In the genomic region with DNA sequence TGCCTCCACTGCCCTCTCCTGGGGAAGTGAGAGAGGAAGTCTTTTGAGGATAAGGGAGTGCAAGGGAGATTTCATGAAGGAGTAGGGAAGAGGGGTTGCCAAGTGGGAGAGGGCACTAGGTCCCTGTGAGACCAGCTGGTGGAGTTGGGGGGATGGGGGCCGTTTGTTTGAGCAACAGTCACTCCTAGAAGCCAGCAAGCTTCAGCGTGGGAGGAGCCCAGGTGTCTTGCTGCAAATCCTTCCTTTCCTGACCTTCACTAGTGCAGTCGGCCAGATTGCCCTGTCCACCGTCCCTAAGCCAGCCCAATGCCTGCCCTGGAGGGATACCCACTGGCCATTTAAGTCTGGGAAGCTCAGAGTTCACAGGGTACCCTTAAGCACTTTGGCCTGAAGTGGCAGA, we compare ENCODE assay signal across 10 mouse cellular contexts. TPM values are rescaled to one million over a fixed set of nuclear protein-coding genes. Genes with fewer than 3 reads are reported as not detected.
DNase-seq lines count a peak whose midpoint lies in the region; ATAC-seq and TF ChIP-seq lines count a peak whose summit lies in the region.
"Had no signal": no experiment of that assay in that cellular context is flagged by ENCODE, and none has a peak within 500 bp of the region (broad histone marks: within the 10 kb centered on the region; RNA-seq: fewer than 3 reads in every experiment).

No protein-coding gene starts in this region.

- no peaks in the 10 kb centered on the region for H3K9me3 ChIP-seq in lung, embryonic 16.5 days (ENCODE audit: control insufficient read depth, low read length)
- H3K9me3 ChIP-seq in embryonic facial prominence, embryonic 10.5 days = no peaks in the 10 kb centered on the region
- no peaks in the 10 kb centered on the region for H3K9me3 ChIP-seq in limb, embryonic 15.5 days
- no peaks in the 10 kb centered on the region for H3K9me3 ChIP-seq in forebrain, postnatal 0 days (ENCODE audit: low read length)

- 0 out of 2 replicates have a peak overlapping the region, but pooled peaks have one; percentile 5 for H3K9ac ChIP-seq in lung, embryonic 16.5 days (ENCODE audit: low read length)
- no peak overlapping the region for H3K9ac ChIP-seq in limb, embryonic 15.5 days
- no peak overlapping the region for H3K9ac ChIP-seq in forebrain, postnatal 0 days

- no peak for ATAC-seq in lung, embryonic 16.5 days (ENCODE audit: low read depth)
- ATAC-seq in limb, embryonic 15.5 days (ENCODE audit: insufficient number of reproducible peaks, low FRiP score, low TSS enrichment, low read depth) = no peak
- ATAC-seq in erythroblast, adult 5-6 weeks (replicated peaks; ENCODE audit: low FRiP score, poor library complexity, severe bottlenecking) = no peak
- no peak for ATAC-seq in forebrain, postnatal 0 days

- TF ChIP-seq CTCF in lung, adult 2 months (IDR thresholded peaks at IDR 0.05; ENCODE audit: insufficient read depth, low read length) = no peak
- no peak for TF ChIP-seq CTCF in forebrain, postnatal 0 days (IDR thresholded peaks at IDR 0.05; ENCODE audit: low read depth)

- no peaks in the 10 kb centered on the region for H3K36me3 ChIP-seq in lung, embryonic 16.5 days (ENCODE audit: control insufficient read depth, insufficient read depth, low read length)
- no peaks in the 10 kb centered on the region for H3K36me3 ChIP-seq in embryonic facial prominence, embryonic 10.5 days (replicated peaks)
- no peaks in the 10 kb centered on the region for H3K36me3 ChIP-seq in limb, embryonic 15.5 days
- H3K36me3 ChIP-seq in forebrain, postnatal 0 days (ENCODE audit: insufficient read depth) = no peaks in the 10 kb centered on the region

- H3K27ac ChIP-seq in lung, embryonic 16.5 days (ENCODE audit: low read length) = no peak overlapping the region
- peak overlapping the region; percentile 93 for H3K27ac ChIP-seq in embryonic facial prominence, embryonic 10.5 days (replicated peaks)
- peak overlapping the region; percentile 92 for H3K27ac ChIP-seq in limb, embryonic 15.5 days
- H3K27ac ChIP-seq in forebrain, postnatal 0 days (ENCODE audit: low read depth, low read length) = no peak overlapping the region

- no peak overlapping the region for H3K4me3 ChIP-seq in lung, embryonic 16.5 days (ENCODE audit: low read length)
- no peak overlapping the region for H3K4me3 ChIP-seq in lung, adult 2 months (replicated peaks; ENCODE audit: extremely low read depth, low read depth, low read length)
- no peak overlapping the region for H3K4me3 ChIP-seq in embryonic facial prominence, embryonic 10.5 days
- no peak overlapping the region for H3K4me3 ChIP-seq in limb, embryonic 15.5 days
- no peak overlapping the region for H3K4me3 ChIP-seq in forebrain, postnatal 0 days (ENCODE audit: low read depth, low read length)

- no peaks in the 10 kb centered on the region for H3K27me3 ChIP-seq in lung, embryonic 16.5 days (ENCODE audit: control insufficient read depth, insufficient read depth, low read depth, low read length)
- H3K27me3 ChIP-seq in embryonic facial prominence, embryonic 10.5 days (replicated peaks; ENCODE audit: low read depth, poor library complexity, severe bottlenecking) = no peaks in the 10 kb centered on the region
- H3K27me3 ChIP-seq in limb, embryonic 15.5 days = no peaks in the 10 kb centered on the region
- H3K27me3 ChIP-seq in forebrain, postnatal 0 days (ENCODE audit: insufficient read depth, low read length) = no peaks in the 10 kb centered on the region

- WGBS in lung, embryonic 16.5 days = 49% methylated on average over 4 of the region's 4 CpGs
- WGBS in lung, adult 2 months = 48% methylated on average over 4 of the region's 4 CpGs
- 57% methylated on average over 4 of the region's 4 CpGs for WGBS in embryonic facial prominence, embryonic 10.5 days
- WGBS in limb, embryonic 15.5 days = 55% methylated on average over 4 of the region's 4 CpGs
- WGBS in forebrain, postnatal 0 days = 66% methylated on average over 4 of the region's 4 CpGs

- no peak for TF ChIP-seq POLR2A in lung, adult 2 months (IDR thresholded peaks at IDR 0.05; ENCODE audit: borderline replicate concordance, extremely low read depth, low read depth, low read length)

- peaks cover 47% of the 10 kb centered on the region for H3K4me1 ChIP-seq in lung, embryonic 16.5 days (replicated peaks; ENCODE audit: control insufficient read depth, insufficient read depth, low read length)
- H3K4me1 ChIP-seq in lung, adult 2 months (ENCODE audit: control insufficient read depth, insufficient read depth, low read length) = peaks cover 41% of the 10 kb centered on the region
- H3K4me1 ChIP-seq in embryonic facial prominence, embryonic 10.5 days = peaks cover 60% of the 10 kb centered on the region
- H3K4me1 ChIP-seq in limb, embryonic 15.5 days = peaks cover 86% of the 10 kb centered on the region
- peaks cover 14% of the 10 kb centered on the region; the same call in 1 of the 2 replicates for H3K4me1 ChIP-seq in forebrain, postnatal 0 days (ENCODE audit: insufficient read depth)

- no peak overlapping the region for H3K4me2 ChIP-seq in lung, embryonic 16.5 days (ENCODE audit: low read depth, low read length)
- H3K4me2 ChIP-seq in limb, embryonic 15.5 days = no peak overlapping the region
- H3K4me2 ChIP-seq in forebrain, postnatal 0 days (ENCODE audit: low read depth) = no peak overlapping the region

- peak; percentile 59 for DNase-seq in adrenal gland, postnatal 10 days
- no peak for DNase-seq in adrenal gland, postnatal 25 days
- no peak for DNase-seq in lung, adult 2 months
- DNase-seq in embryonic facial prominence, embryonic 10.5 days (ENCODE audit: low spot score) = no peak
- no peak for DNase-seq in forebrain, postnatal 0 days
- DNase-seq: kidney, postnatal 4 days had no signal

RNA-seq across cellular contexts. Expression of a gene that starts 1.8 kb away (rescaled TPM):
- 100 to 1,000 TPM; 102 to 104 TPM for total RNA-seq in adrenal gland, postnatal 10 days (2021)
- total RNA-seq in adrenal gland, postnatal 25 days (2021) = 90.6 and 91.1 TPM in 2 replicates
- 148 and 150 TPM in 2 replicates for polyA plus RNA-seq in lung, embryonic 16.5 days (2015; fragmentation: Nextera tagmentation; extraction: Ambion mirVana)
- polyA plus RNA-seq in lung, adult 2 months (2012; rRNA removed) = 257 and 302 TPM in 2 replicates
- 15.2 and 17.9 TPM in 2 replicates for polyA plus RNA-seq in embryonic facial prominence, embryonic 10.5 days (2016; fragmentation: Nextera tagmentation; extraction: Ambion mirVana)
- polyA plus RNA-seq in limb, embryonic 15.5 days (2015; fragmentation: Nextera tagmentation; extraction: Ambion mirVana) = 635 and 751 TPM in 2 replicates
- total RNA-seq in erythroblast, adult 5-6 weeks (2015; ENCODE audit: low replicate concordance) = 6.9 and 9.0 TPM in 2 replicates
- 45.6 and 52.7 TPM in 2 replicates for total RNA-seq in erythroblast, adult 5-6 weeks (2017; ENCODE audit: low replicate concordance)
- 49.4 and 71.3 TPM in 2 replicates for total RNA-seq in forebrain, postnatal 0 days (2014; rRNA removed)
- 51.4 and 52.9 TPM in 2 replicates for polyA plus RNA-seq in forebrain, postnatal 0 days (2015; fragmentation: Nextera tagmentation; extraction: Ambion mirVana)

RNA-seq across cellular contexts. Expression of a gene that starts 20.6 kb away (rescaled TPM):
- total RNA-seq in adrenal gland, postnatal 10 days (2021) = 1 to 10 TPM; 5.5 to 5.6 TPM
- 3.3 and 3.5 TPM in 2 replicates for total RNA-seq in adrenal gland, postnatal 25 days (2021)
- polyA plus RNA-seq in lung, embryonic 16.5 days (2015; fragmentation: Nextera tagmentation; extraction: Ambion mirVana) = 13.1 and 13.5 TPM in 2 replicates
- 0.53 and 0.84 TPM in 2 replicates for polyA plus RNA-seq in lung, adult 2 months (2012; rRNA removed)
- polyA plus RNA-seq in embryonic facial prominence, embryonic 10.5 days (2016; fragmentation: Nextera tagmentation; extraction: Ambion mirVana) = 33.6 and 37.4 TPM in 2 replicates
- polyA plus RNA-seq in limb, embryonic 15.5 days (2015; fragmentation: Nextera tagmentation; extraction: Ambion mirVana) = 17.6 and 21.0 TPM in 2 replicates
- total RNA-seq in erythroblast, adult 5-6 weeks (2015; ENCODE audit: low replicate concordance) = 0.19 and 1.5 TPM in 2 replicates
- 0.34 TPM in 1 of 2 replicates, not detected in the other for total RNA-seq in erythroblast, adult 5-6 weeks (2017; ENCODE audit: low replicate concordance)
- total RNA-seq in forebrain, postnatal 0 days (2014; rRNA removed) = 64.5 and 71.9 TPM in 2 replicates
- 16.2 and 20.5 TPM in 2 replicates for polyA plus RNA-seq in forebrain, postnatal 0 days (2015; fragmentation: Nextera tagmentation; extraction: Ambion mirVana)

RNA-seq across cellular contexts. Expression of a gene that starts 36.5 kb away (rescaled TPM):
- not detected for total RNA-seq in adrenal gland, postnatal 10 days (2021)
- not detected in 2 replicates for total RNA-seq in adrenal gland, postnatal 25 days (2021)
- 48.0 and 61.2 TPM in 2 replicates for polyA plus RNA-seq in lung, embryonic 16.5 days (2015; fragmentation: Nextera tagmentation; extraction: Ambion mirVana)
- polyA plus RNA-seq in lung, adult 2 months (2012; rRNA removed) = 53.0 and 105 TPM in 2 replicates
- 4.9 and 5.8 TPM in 2 replicates for polyA plus RNA-seq in embryonic facial prominence, embryonic 10.5 days (2016; fragmentation: Nextera tagmentation; extraction: Ambion mirVana)
- 144 and 148 TPM in 2 replicates for polyA plus RNA-seq in limb, embryonic 15.5 days (2015; fragmentation: Nextera tagmentation; extraction: Ambion mirVana)
- total RNA-seq in erythroblast, adult 5-6 weeks (2015; ENCODE audit: low replicate concordance) = not detected in 2 replicates
- total RNA-seq in erythroblast, adult 5-6 weeks (2017; ENCODE audit: low replicate concordance) = not detected in 2 replicates
- not detected in 2 replicates for total RNA-seq in forebrain, postnatal 0 days (2014; rRNA removed)
- polyA plus RNA-seq in forebrain, postnatal 0 days (2015; fragmentation: Nextera tagmentation; extraction: Ambion mirVana) = 0.33 TPM in 1 of 2 replicates, not detected in the other
- total RNA-seq: heart, postnatal 4 days had no signal

RNA-seq across cellular contexts. Expression of a gene that starts 41.3 kb away (rescaled TPM):
- 100 to 1,000 TPM; 131 to 132 TPM for total RNA-seq in adrenal gland, postnatal 10 days (2021)
- total RNA-seq in adrenal gland, postnatal 25 days (2021) = 148 and 150 TPM in 2 replicates
- 169 and 183 TPM in 2 replicates for polyA plus RNA-seq in lung, embryonic 16.5 days (2015; fragmentation: Nextera tagmentation; extraction: Ambion mirVana)
- polyA plus RNA-seq in lung, adult 2 months (2012; rRNA removed) = 116 and 135 TPM in 2 replicates
- 158 and 161 TPM in 2 replicates for polyA plus RNA-seq in embryonic facial prominence, embryonic 10.5 days (2016; fragmentation: Nextera tagmentation; extraction: Ambion mirVana)
- 194 and 207 TPM in 2 replicates for polyA plus RNA-seq in limb, embryonic 15.5 days (2015; fragmentation: Nextera tagmentation; extraction: Ambion mirVana)
- 4.2 and 8.6 TPM in 2 replicates for total RNA-seq in erythroblast, adult 5-6 weeks (2015; ENCODE audit: low replicate concordance)
- total RNA-seq in erythroblast, adult 5-6 weeks (2017; ENCODE audit: low replicate concordance) = 14.3 and 15.8 TPM in 2 replicates
- total RNA-seq in forebrain, postnatal 0 days (2014; rRNA removed) = 52.2 and 55.5 TPM in 2 replicates
- 186 and 202 TPM in 2 replicates for polyA plus RNA-seq in forebrain, postnatal 0 days (2015; fragmentation: Nextera tagmentation; extraction: Ambion mirVana)

RNA-seq across cellular contexts. Expression of a gene that starts 42.0 kb away (rescaled TPM):
- 10 to 100 TPM; 63.9 to 73.1 TPM for total RNA-seq in adrenal gland, postnatal 10 days (2021)
- total RNA-seq in adrenal gland, postnatal 25 days (2021) = 74.3 and 87.0 TPM in 2 replicates
- 39.3 and 41.8 TPM in 2 replicates for polyA plus RNA-seq in lung, embryonic 16.5 days (2015; fragmentation: Nextera tagmentation; extraction: Ambion mirVana)
- 47.0 and 52.6 TPM in 2 replicates for polyA plus RNA-seq in lung, adult 2 months (2012; rRNA removed)
- 68.6 and 77.9 TPM in 2 replicates for polyA plus RNA-seq in embryonic facial prominence, embryonic 10.5 days (2016; fragmentation: Nextera tagmentation; extraction: Ambion mirVana)
- 39.6 and 44.1 TPM in 2 replicates for polyA plus RNA-seq in limb, embryonic 15.5 days (2015; fragmentation: Nextera tagmentation; extraction: Ambion mirVana)
- 5.4 and 7.9 TPM in 2 replicates for total RNA-seq in erythroblast, adult 5-6 weeks (2015; ENCODE audit: low replicate concordance)
- 5.7 and 10.0 TPM in 2 replicates for total RNA-seq in erythroblast, adult 5-6 weeks (2017; ENCODE audit: low replicate concordance)
- total RNA-seq in forebrain, postnatal 0 days (2014; rRNA removed) = 102 and 116 TPM in 2 replicates
- 29.3 and 30.8 TPM in 2 replicates for polyA plus RNA-seq in forebrain, postnatal 0 days (2015; fragmentation: Nextera tagmentation; extraction: Ambion mirVana)

Comparison
In these comparisons a context has a peak if more than half of its experiments do, and no peak if none do; other contexts are left out.
1. H3K27ac ChIP-seq: peak in embryonic facial prominence, embryonic 10.5 days (single experiment) and limb, embryonic 15.5 days (single experiment); none in lung, embryonic 16.5 days (single experiment) and forebrain, postnatal 0 days (single experiment).